Mouse (Mus musculus): ENCODE results near the gene Hist1h3f. TPM values are rescaled to one million over a fixed set of nuclear protein-coding genes. Genes with fewer than 3 reads are reported as not detected.

Gene Hist1h3f
- total RNA-seq, 2 experiments from 2014 or later, result 12.7 to 51.2 TPM

Other genes starting within 250 kb of the Hist1h3f start
Only the 30 nearest of the 34 such genes appear.
- 10.4 and 10.8 TPM in 2 replicates for gene Zfp322a, start 174.8 kb upstream of the Hist1h3f start, total RNA-seq (2015; ENCODE audit: low replicate concordance)
- gene Zfp322a, start 174.8 kb upstream of the Hist1h3f start, total RNA-seq (2017; ENCODE audit: low replicate concordance), result 10.9 and 11.2 TPM in 2 replicates
- 1.7 and 1.9 TPM in 2 replicates for gene Abt1, start 120.2 kb upstream of the Hist1h3f start, total RNA-seq (2015; ENCODE audit: low replicate concordance)
- gene Abt1, start 120.2 kb upstream of the Hist1h3f start, total RNA-seq (2017; ENCODE audit: low replicate concordance), result 1.4 and 1.7 TPM in 2 replicates
- 4.2 and 4.4 TPM in 2 replicates for gene Btn1a1, start 78.2 kb upstream of the Hist1h3f start, total RNA-seq (2015; ENCODE audit: low replicate concordance)
- gene Btn1a1, start 78.2 kb upstream of the Hist1h3f start, total RNA-seq (2017; ENCODE audit: low replicate concordance), result 6.5 and 15.5 TPM in 2 replicates
- gene Btn2a2, start 55.2 kb upstream of the Hist1h3f start, total RNA-seq (2015; ENCODE audit: low replicate concordance), result not detected in 2 replicates
- not detected in 2 replicates for gene Btn2a2, start 55.2 kb upstream of the Hist1h3f start, total RNA-seq (2017; ENCODE audit: low replicate concordance)
- 19.8 and 50.6 TPM in 2 replicates for gene Hist1h4h, start 13.0 kb upstream of the Hist1h3f start, total RNA-seq (2015; ENCODE audit: low replicate concordance)
- gene Hist1h4h, start 13.0 kb upstream of the Hist1h3f start, total RNA-seq (2017; ENCODE audit: low replicate concordance), result 443 and 524 TPM in 2 replicates
- gene Hist1h2af, start 10.1 kb upstream of the Hist1h3f start, total RNA-seq (2015; ENCODE audit: low replicate concordance), result 20.7 and 32.7 TPM in 2 replicates
- gene Hist1h2af, start 10.1 kb upstream of the Hist1h3f start, total RNA-seq (2017; ENCODE audit: low replicate concordance), result 925 and 1,298 TPM in 2 replicates
- 74.4 and 97.2 TPM in 2 replicates for gene Hist1h3g, start 8.6 kb upstream of the Hist1h3f start, total RNA-seq (2015; ENCODE audit: low replicate concordance)
- 54.5 and 131 TPM in 2 replicates for gene Hist1h3g, start 8.6 kb upstream of the Hist1h3f start, total RNA-seq (2017; ENCODE audit: low replicate concordance)
- 13.4 and 18.2 TPM in 2 replicates for gene Hist1h2bh, start 660 bp upstream of the Hist1h3f start, total RNA-seq (2015; ENCODE audit: low replicate concordance)
- 63.0 and 67.3 TPM in 2 replicates for gene Hist1h2bh, start 660 bp upstream of the Hist1h3f start, total RNA-seq (2017; ENCODE audit: low replicate concordance)
- gene Hist1h4f, start 7.6 kb downstream of the Hist1h3f start, total RNA-seq (2015; ENCODE audit: low replicate concordance), result 55.5 and 68.5 TPM in 2 replicates
- gene Hist1h4f, start 7.6 kb downstream of the Hist1h3f start, total RNA-seq (2017; ENCODE audit: low replicate concordance), result 1,011 and 1,279 TPM in 2 replicates
- gene Hist1h1d, start 9.2 kb downstream of the Hist1h3f start, total RNA-seq (2015; ENCODE audit: low replicate concordance), result 14.6 and 16.7 TPM in 2 replicates
- gene Hist1h1d, start 9.2 kb downstream of the Hist1h3f start, total RNA-seq (2017; ENCODE audit: low replicate concordance), result 170 and 238 TPM in 2 replicates
- 37.3 and 49.5 TPM in 2 replicates for gene Hist1h3e, start 18.3 kb downstream of the Hist1h3f start, total RNA-seq (2015; ENCODE audit: low replicate concordance)
- 84.7 and 92.0 TPM in 2 replicates for gene Hist1h3e, start 18.3 kb downstream of the Hist1h3f start, total RNA-seq (2017; ENCODE audit: low replicate concordance)
- 1.7 TPM in 1 of 2 replicates, not detected in the other for gene Hist1h2ae, start 27.2 kb downstream of the Hist1h3f start, total RNA-seq (2015; ENCODE audit: low replicate concordance)
- gene Hist1h2ae, start 27.2 kb downstream of the Hist1h3f start, total RNA-seq (2017; ENCODE audit: low replicate concordance), result 122 and 175 TPM in 2 replicates
- 170 and 206 TPM in 2 replicates for gene Hist1h2bg, start 27.3 kb downstream of the Hist1h3f start, total RNA-seq (2015; ENCODE audit: low replicate concordance)
- 470 and 670 TPM in 2 replicates for gene Hist1h2bg, start 27.3 kb downstream of the Hist1h3f start, total RNA-seq (2017; ENCODE audit: low replicate concordance)
- gene Hist1h2bf, start 30.1 kb downstream of the Hist1h3f start, total RNA-seq (2015; ENCODE audit: low replicate concordance), result 208 and 222 TPM in 2 replicates
- 253 and 407 TPM in 2 replicates for gene Hist1h2bf, start 30.1 kb downstream of the Hist1h3f start, total RNA-seq (2017; ENCODE audit: low replicate concordance)
- gene Hist1h2ad, start 30.3 kb downstream of the Hist1h3f start, total RNA-seq (2015; ENCODE audit: low replicate concordance), result not detected in 2 replicates
- gene Hist1h2ad, start 30.3 kb downstream of the Hist1h3f start, total RNA-seq (2017; ENCODE audit: low replicate concordance), result 370 and 678 TPM in 2 replicates
- gene Hist1h3d, start 31.7 kb downstream of the Hist1h3f start, total RNA-seq (2015; ENCODE audit: low replicate concordance), result 52.8 and 69.6 TPM in 2 replicates
- gene Hist1h3d, start 31.7 kb downstream of the Hist1h3f start, total RNA-seq (2017; ENCODE audit: low replicate concordance), result 50.4 and 63.8 TPM in 2 replicates
- gene Hist1h4d, start 37.5 kb downstream of the Hist1h3f start, total RNA-seq (2015; ENCODE audit: low replicate concordance), result 243 and 262 TPM in 2 replicates
- gene Hist1h4d, start 37.5 kb downstream of the Hist1h3f start, total RNA-seq (2017; ENCODE audit: low replicate concordance), result 403 and 449 TPM in 2 replicates
- gene Hist1h2be, start 77.1 kb downstream of the Hist1h3f start, total RNA-seq (2015; ENCODE audit: low replicate concordance), result 6.7 and 17.6 TPM in 2 replicates
- 69.9 and 74.3 TPM in 2 replicates for gene Hist1h2be, start 77.1 kb downstream of the Hist1h3f start, total RNA-seq (2017; ENCODE audit: low replicate concordance)
- 468 and 530 TPM in 2 replicates for gene Hist1h1e, start 78.5 kb downstream of the Hist1h3f start, total RNA-seq (2015; ENCODE audit: low replicate concordance)
- gene Hist1h1e, start 78.5 kb downstream of the Hist1h3f start, total RNA-seq (2017; ENCODE audit: low replicate concordance), result 717 and 954 TPM in 2 replicates
- 5.6 and 12.3 TPM in 2 replicates for gene Hist1h2ac, start 139.9 kb downstream of the Hist1h3f start, total RNA-seq (2015; ENCODE audit: low replicate concordance)
- 55.5 and 70.6 TPM in 2 replicates for gene Hist1h2ac, start 139.9 kb downstream of the Hist1h3f start, total RNA-seq (2017; ENCODE audit: low replicate concordance)
- 44.9 and 49.2 TPM in 2 replicates for gene Hist1h2bc, start 140.1 kb downstream of the Hist1h3f start, total RNA-seq (2015; ENCODE audit: low replicate concordance)
- 164 and 206 TPM in 2 replicates for gene Hist1h2bc, start 140.1 kb downstream of the Hist1h3f start, total RNA-seq (2017; ENCODE audit: low replicate concordance)
- gene Hist1h1t, start 151.8 kb downstream of the Hist1h3f start, total RNA-seq (2015; ENCODE audit: low replicate concordance), result not detected in 2 replicates
- gene Hist1h1t, start 151.8 kb downstream of the Hist1h3f start, total RNA-seq (2017; ENCODE audit: low replicate concordance), result 1.9 and 2.0 TPM in 2 replicates
- gene Hist1h4c, start 154.4 kb downstream of the Hist1h3f start, total RNA-seq (2015; ENCODE audit: low replicate concordance), result 59.8 and 77.5 TPM in 2 replicates
- gene Hist1h4c, start 154.4 kb downstream of the Hist1h3f start, total RNA-seq (2017; ENCODE audit: low replicate concordance), result 249 and 402 TPM in 2 replicates
- gene Hfe, start 166.8 kb downstream of the Hist1h3f start, total RNA-seq (2015; ENCODE audit: low replicate concordance), result 5.0 and 17.9 TPM in 2 replicates
- 2.0 and 4.5 TPM in 2 replicates for gene Hfe, start 166.8 kb downstream of the Hist1h3f start, total RNA-seq (2017; ENCODE audit: low replicate concordance)
- gene Hist1h1c, start 194.8 kb downstream of the Hist1h3f start, total RNA-seq (2015; ENCODE audit: low replicate concordance), result 188 and 215 TPM in 2 replicates
- 1,447 and 1,942 TPM in 2 replicates for gene Hist1h1c, start 194.8 kb downstream of the Hist1h3f start, total RNA-seq (2017; ENCODE audit: low replicate concordance)
- 41.1 and 59.8 TPM in 2 replicates for gene Hist1h3c, start 201.6 kb downstream of the Hist1h3f start, total RNA-seq (2015; ENCODE audit: low replicate concordance)
- 178 and 330 TPM in 2 replicates for gene Hist1h3c, start 201.6 kb downstream of the Hist1h3f start, total RNA-seq (2017; ENCODE audit: low replicate concordance)
- gene Hist1h2bb, start 202.7 kb downstream of the Hist1h3f start, total RNA-seq (2015; ENCODE audit: low replicate concordance), result 79.4 and 128 TPM in 2 replicates
- 1,415 and 1,638 TPM in 2 replicates for gene Hist1h2bb, start 202.7 kb downstream of the Hist1h3f start, total RNA-seq (2017; ENCODE audit: low replicate concordance)
- 12.5 and 24.5 TPM in 2 replicates for gene Hist1h2ab, start 207.1 kb downstream of the Hist1h3f start, total RNA-seq (2015; ENCODE audit: low replicate concordance)
- gene Hist1h2ab, start 207.1 kb downstream of the Hist1h3f start, total RNA-seq (2017; ENCODE audit: low replicate concordance), result 1,181 and 1,326 TPM in 2 replicates
- 179 and 183 TPM in 2 replicates for gene Hist1h3b, start 208.2 kb downstream of the Hist1h3f start, total RNA-seq (2015; ENCODE audit: low replicate concordance)
- gene Hist1h3b, start 208.2 kb downstream of the Hist1h3f start, total RNA-seq (2017; ENCODE audit: low replicate concordance), result 251 and 270 TPM in 2 replicates
- gene Hist1h4b, start 213.0 kb downstream of the Hist1h3f start, total RNA-seq (2015; ENCODE audit: low replicate concordance), result 50.5 and 52.2 TPM in 2 replicates
- gene Hist1h4b, start 213.0 kb downstream of the Hist1h3f start, total RNA-seq (2017; ENCODE audit: low replicate concordance), result 150 and 446 TPM in 2 replicates